Mouse (Mus musculus) c-Kit-positive CD71-negative TER-119-negative erythroid progenitor cells, embryonic 14.5 days (primary cell): ENCODE results near the gene Acaa1b.
A peak's percentile ranks its signal among the peaks of the same experiment; 100 is the strongest.

ENCODE experiments used
- DNase-seq: peaks from one replicate; pipeline ENCODE4 v3.0.0-alpha.2; 2013; ENCODE audit warnings: low read depth

The Acaa1b gene

DNA sequence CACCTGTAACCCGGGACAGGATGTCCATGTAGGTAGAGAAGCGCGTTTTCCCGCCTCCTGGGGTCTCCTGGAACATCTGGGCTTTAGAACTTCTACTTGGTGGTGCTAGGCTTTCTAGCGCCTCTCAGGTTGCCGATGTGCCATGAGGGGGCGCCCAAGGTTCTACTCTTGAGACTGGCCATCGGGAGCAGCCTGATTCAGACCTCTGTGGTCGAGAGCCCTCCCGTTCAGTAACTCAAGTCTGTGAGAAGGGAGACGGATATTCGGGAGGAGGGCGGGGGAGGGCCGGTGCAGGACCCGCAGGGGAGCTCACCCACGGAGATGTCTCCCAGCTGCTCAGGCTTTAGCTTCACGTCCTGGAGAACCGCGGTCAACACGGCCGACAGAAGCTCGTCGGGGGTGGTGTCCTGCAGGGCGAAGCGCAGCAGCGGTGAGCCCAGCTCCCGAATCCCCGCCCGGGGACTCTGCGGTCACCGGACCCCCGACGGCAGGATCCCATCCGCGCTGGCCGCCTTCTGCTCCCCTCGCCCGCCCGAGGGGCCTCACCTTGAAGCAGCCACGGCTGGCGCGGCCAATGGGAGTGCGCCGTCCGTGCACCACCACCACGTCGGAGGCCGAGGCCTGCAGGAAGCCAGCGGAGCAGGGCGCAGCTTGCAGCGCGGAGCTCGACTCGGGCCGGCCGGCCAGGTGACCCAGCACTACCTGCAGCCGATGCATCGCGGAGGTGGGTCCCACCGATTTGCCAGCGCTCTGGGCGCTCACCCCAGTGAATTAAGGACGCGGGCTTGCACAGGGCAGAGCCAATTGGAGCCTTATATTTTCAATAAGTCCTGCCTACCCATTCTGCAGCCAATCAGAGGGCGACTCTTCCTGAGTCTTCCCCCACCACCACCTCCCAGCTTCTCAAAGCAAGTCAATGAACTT is at the start of gene Acaa1b:
TSS of gene Acaa1b (minus strand) at position 816 of the 924 bp plus-strand sequence.
- peak; percentile 64 for DNase-seq

DNA sequence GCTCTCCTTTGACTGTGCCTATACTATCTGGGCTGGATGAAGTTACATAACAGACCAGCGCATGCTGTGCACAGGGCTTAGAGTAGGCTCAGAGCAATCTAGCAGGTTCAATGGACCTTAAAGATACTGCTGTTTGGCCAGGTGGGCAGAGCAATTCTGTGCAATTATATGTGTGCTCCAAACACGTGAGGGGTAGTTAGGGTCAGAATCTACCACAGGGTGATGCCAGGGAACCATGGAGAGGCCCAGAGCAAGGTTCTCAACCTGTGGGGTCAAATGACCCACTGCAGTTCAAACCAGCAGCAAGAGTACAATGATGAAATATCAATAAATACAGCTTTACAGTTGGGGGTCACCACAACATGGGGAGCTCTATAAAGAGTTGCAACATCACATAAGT is 49.8 kb upstream of the Acaa1b start:
- no peak for DNase-seq

DNA sequence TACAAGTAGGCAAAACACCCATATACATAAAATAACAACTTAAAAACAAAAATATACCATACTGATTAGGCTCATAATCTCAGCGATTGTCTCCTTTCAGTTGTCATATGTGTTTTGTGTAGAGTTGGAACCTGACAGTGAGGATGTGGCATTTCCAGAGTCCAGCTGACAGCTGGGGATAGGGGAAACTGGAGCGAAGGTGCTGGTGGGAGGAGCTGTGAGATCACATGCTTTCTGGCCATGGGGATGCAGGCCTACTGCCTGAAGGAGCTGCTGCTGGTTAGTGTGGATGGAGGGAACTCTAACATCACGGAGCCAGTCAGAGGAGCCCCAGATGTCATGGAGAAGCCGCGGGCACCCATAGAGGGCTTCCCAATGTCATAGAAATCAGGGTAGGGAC is 48.9 kb upstream of the Acaa1b start:
- no peak for DNase-seq

DNA sequence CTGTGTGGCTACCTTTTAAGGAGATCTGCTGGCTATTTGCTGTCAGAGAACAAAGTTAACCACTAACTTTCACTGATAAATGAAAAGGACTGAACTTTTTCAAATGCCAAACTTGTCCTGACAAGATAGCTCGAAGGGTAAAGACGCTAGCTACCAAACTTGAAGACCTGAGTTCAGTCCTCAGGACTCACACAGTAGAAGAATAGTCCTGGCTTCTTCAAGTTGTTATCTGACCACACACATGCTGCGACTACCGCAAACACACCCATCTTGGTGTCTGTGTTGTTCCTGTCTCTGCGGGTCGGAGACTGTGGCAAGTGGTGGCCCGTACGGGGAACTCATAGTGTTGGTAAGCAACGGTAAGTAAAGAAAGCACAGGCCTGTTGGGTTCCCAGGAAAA is 46.7 kb upstream of the Acaa1b start:
- no peak for DNase-seq

DNA sequence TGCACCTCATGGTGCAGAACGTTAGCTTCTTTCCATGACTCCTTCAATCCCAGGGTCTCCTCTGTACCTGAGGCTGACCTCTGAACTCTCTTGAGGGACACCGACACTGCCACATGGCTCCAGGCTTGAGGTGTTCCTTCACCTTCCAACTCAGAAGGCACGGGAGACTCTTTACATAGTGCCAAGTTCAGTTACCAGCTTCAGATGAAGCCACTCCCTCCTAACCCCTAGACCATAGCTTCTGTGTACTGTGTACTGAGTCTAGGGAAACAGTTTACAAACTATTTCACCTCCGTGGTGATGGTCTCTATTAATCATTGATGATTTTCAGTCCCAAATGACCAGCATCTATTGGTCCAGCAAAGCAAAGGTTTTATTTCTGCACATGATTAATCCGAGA is 44.8 kb upstream of the Acaa1b start:
- DNase-seq: no peak

DNA sequence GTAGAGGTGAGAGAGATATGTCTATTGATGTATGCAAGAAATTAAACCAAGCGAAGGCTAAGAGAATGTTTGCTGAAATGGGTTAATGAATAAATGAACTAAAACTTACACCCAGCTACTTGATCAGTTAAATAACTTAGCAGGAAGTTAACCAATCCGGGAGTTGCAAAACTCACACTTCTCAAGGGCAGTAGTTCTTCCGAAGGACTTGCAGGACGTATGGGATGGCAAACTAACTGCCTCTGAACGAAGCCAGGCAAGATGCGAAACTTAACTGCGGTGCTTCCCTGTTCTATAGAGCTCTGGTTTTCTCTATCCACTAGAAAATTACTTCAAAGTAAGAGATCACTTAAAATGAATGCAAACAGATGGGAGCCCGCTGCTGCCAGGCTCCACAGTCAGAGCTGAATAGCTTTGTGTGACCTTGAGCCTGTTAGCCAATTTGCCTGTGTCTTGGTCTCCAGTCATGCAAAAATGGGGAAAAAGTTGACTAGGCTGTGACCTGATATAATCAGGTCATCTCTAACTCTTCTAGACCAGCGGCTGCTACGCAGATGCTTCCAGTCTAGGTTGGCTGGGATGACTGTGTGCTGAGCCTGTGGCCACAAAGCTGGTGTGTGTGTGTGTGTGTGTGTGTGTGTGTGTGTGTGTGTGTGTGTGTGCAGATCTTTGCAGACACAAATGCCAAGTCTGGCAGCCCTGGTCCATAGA is 42.4 kb upstream of the Acaa1b start:
- DNase-seq: no peak

DNA sequence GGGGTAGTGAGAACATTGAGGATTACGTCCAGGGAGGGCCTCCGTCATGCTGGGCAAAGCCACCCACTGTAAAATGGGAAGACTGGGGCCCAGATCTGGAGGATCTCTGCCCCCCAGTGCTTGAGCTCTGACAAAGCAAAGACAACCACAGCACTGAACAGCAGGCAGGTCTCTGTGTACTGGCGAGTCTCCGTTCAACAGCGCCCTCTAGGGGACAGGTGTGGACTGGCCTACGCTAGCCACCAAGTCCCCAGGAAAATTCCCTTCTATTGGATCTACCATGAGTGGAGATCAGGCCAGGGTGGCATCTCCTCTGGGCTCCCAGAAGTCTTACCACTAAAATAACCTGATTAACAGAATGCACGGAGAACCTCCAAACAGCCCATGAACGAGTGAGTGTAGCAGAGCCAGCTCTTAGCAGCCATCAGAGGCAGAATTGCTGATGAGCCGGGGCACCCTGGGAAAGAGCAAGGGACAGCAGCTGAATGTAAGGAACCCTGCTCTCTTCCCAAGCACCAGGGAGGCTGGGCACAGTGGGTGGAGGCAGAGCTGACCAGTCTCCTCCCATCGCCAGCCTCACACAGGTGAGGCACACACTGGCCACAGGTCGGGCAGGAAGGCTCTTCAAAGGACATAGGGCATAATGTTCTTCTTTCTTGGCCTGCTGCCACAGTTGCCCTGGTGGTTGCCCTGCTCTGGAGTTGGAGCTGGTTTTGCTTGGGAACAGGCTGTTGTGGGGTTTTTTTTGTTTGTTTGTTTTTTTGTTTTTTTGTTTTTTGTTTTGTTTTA is 35.5 kb upstream of the Acaa1b start:
- no peak for DNase-seq

DNA sequence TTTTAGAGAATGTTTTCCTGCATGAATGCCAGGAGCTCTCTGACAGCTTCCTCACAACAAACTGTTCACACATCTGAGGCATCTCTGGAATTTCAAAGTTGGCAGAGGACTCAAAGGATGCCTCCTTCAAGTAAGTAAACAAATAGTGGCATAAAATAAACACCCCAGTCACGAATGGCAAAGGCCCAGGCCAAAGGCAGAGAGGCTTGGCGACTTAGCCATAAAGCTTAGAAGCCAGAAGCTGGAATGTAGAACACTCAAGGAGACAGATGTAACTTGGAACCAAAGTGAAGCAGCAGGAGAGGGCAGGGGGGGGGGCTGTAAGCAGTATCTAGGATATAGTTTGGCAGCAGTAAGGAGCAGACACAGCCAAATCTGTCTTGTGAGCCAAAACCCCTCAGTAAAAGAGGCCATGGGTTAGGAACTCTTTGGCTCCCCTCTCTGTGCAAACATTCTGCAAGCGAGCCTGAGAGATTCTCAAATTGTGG is 24.4 kb upstream of the Acaa1b start:
- DNase-seq: no peak

DNA sequence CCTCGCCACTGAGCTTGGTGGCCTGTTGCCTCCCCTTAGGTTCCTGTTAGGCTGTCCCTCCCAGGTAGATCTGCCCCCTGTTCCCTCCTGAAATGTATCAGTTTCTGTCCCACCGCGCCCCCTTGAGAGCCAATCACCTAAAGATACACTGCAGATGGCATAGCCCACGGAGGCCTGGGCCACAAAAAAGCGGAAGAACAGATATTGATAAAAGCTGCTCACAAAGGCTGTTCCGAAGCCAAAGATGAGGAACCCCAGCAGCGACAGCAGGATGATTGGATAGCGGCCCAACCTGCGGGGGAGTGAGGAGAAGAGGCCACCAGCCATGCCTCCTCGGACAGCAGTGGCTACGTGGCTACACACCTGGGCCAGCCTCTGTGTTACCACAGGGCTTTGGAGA is 22.4 kb upstream of the Acaa1b start:
- DNase-seq: no peak

DNA sequence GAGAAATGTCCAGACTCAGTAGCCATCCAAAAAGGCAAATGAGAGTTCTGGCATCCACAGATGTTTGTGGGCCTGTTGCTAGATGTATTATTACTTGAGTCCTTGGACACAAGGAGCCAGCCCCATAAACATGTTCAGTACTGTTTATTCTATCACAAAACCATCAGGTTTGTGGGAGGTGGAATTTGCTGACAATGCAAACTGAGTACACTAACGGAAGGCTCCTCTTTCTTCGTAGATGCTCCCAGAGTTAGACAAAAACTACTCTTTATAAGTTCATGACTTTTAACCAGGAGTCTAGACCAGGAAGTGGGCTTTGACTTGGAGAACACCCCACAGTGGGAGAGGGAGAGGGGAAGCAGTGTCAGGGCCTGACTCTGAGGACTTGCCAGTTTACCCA is 10.7 kb upstream of the Acaa1b start:
- no peak for DNase-seq

DNA sequence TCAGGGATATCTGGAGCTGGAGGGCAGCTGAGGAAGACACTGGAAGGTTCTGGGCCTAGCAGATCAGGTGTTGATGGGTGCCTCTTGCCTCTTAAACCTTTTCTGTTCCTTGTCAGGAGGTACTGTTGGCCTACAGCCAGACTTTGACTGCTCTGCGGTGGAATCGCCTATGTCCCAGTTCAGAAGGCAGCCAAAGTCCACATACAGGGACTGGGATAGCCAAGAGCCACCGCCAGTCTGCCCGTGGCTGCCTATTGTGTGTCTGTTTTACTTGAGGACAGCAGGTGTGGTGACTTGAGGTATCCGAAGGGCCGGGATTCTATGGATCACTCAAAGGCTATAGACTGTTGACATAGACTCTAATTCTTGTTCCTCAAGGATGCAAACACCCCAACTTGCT is 8.7 kb upstream of the Acaa1b start:
- no peak for DNase-seq

DNA sequence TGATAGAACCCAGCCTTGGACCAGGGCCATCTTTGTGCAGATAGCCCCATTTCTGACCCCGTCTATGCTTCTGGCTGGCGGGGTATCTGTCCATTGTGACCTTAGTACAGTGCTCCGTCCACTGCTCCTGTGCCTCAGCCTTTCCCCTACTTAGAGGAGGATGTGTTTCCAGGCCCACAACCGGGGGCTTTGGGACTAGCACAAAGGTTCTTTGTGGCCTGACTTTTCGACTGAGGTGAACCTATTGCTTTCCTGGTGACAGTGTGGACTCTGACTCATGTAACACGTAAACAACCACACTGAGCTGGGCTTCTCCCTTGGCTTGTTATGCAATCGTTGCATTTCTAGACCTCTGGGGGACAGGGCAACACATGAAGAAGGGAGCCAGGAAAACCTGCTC is 7.8 kb upstream of the Acaa1b start:
- DNase-seq: no peak

DNA sequence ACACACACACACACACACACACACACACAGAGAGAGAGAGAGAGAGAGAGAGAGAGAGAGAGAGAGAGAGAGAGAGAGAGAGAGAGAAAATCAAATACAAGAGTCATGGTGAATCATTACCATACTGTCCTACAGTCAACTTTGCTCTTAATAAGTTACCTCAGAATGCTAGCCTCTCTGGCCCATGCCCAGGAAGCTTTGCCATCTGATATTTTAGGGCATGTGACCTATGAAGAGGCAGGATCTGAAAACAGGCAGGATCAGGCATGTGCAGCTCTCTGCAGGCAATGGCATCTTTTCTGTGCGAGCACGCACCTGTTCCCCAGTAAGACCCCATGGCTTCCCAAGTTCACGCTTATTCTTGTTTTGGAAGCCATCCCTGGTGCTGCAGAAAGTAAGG is 3.8 kb upstream of the Acaa1b start:
- DNase-seq: no peak

DNA sequence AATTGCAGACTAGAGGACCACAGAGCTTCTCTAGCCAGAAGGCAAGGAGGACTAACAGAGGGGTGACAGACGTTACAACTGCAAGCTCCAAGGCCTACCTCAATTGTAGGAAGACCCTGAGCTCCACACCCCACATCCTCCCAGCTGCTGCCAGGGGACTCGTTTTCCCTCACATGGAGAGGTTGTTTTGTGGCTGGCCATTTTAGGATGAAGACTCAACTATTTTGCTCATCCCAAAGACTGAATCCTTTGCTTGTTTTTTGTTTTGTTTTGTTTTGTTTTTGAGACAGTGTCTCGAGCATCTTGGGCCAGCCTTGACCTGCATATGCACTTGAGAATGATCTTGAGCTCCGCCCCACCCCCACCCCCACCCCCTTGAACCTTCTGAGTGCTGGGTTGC is 2.0 kb upstream of the Acaa1b start, which contains the start of gene Gm47289:
TSS of gene Gm47289 (plus strand) at position 301 of the 400 bp plus-strand sequence.
- DNase-seq: no peak

DNA sequence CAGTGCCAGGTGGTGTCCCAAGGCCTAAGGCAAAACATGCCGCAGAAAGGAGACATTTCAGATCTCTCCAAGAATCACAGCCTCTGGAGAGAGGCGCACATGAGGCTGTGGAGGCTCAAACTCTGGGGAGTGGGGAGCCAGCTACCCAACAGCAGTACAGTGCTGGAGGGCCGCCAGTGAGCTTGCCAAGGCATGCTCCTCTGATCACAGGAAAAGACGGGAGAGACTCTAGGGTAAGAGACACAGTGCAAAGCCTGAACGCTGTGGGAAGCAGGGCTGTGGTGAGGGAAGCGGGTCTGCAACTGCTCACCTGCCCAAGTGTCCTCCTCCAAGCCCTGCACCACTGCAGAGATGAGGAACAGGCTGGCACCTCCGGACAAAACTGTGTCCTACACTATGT is 1.1 kb downstream of the Acaa1b start:
- no peak for DNase-seq

DNA sequence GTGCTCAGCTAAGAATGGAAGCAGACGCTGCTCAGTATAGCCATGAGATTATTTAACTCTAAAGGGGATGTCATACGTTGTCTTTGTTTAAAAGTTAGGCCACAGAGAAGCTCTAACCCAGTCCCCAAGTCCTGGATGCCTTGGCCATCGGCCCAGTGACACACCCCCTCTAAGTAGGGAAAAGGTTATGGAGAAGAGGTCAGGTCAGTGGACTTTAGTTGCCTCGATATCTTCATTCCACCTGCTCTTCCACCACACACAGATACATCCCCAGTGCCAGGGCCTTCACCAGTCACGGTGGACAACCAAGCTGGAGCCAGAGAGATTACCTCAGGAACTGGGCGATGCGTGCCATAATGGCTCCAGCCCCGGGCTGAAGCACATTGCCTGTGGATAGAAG is 1.5 kb downstream of the Acaa1b start:
- DNase-seq: no peak

DNA sequence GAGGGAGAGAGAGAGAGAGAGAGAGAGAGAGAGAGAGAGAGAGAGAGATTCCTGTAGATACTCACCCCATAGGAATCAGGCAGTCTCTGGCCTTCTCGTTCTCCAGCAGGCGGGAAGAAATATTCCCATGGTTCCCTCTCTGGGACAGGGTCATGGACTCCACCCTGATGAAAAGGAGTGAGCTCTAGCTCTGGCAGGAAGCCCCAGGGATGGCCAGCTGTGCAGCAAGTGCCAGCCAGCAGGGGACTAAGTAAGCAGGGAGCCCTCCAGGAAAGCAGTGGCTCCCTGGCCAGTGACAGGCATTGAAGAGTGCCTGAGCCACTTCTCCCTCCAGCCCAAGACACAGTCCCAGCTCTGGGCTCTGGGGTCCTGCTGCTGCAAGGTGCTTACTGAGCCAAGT is 5.1 kb downstream of the Acaa1b start:
- DNase-seq: no peak

DNA sequence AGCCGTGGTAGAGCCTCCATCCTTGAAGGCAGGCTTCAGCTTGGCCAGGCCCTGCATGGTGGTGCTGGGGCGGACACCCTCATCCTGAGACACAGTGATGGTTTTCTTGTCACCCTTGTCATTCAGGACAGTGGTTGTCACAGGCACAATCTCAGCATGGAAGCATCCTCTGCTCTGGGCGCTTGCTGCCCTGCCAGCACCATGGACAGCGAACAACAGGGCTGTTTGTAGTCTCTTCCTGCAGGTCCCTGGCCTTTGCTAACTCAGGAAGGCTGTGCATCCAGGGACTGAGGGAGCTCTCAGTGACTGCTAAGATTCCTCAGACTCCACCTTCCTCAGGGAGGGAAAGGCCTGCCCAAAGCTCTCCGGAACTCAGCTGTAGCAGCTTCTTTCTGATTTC is 7.3 kb downstream of the Acaa1b start:
- peak; percentile 36 for DNase-seq

DNA sequence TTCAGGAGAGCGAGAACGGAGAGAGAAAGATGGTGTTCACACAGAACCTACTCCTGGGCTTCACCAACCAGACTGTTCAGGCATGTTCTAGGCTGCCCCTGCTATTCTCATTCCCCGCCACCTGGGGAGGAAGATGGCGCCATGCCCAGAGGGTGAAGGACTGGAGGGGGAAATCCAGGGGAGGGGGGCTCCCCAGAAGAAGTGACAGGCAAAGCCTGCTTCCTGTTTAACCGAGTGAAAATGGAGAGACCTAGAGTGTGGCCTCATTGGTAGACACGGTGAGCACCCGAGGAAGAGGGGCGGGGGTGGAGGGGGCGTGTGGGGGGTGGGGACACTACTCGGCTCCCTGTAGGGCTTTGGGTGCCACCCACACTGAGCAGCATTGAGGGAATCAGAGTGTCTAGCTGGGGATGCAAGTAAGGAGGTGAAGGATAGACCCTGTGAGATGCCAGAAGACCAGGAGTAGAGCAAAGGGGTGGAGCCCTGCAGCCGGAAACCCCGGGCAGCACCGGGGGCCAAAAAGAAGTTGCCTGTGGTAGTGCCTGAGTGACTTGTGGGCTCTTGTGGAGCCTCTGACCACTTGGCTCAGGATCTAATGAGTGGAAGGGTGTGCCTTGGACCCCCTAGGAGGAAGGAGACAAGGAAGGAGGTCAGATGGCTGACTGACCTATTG is 10.7 kb downstream of the Acaa1b start:
- no peak for DNase-seq

DNA sequence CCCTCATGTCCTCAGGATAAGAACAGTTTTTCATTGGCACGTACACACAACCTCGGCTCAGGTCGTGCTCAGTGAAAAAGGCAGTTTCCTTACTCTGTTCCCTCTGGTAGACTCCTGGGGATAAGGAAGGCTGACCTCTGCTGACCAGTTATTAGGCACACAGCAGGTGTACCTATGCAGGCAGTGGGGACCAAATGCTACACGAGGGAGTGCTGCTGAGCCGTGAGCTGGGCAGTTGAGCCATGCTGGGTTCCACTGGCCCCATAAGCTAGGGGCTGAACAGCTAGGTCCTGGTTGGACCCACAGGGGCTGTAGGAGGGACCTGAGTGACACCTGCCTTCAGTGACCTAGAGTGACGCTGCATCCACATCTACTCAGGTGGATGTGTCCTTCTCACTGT is 11.3 kb downstream of the Acaa1b start:
- DNase-seq: no peak

DNA sequence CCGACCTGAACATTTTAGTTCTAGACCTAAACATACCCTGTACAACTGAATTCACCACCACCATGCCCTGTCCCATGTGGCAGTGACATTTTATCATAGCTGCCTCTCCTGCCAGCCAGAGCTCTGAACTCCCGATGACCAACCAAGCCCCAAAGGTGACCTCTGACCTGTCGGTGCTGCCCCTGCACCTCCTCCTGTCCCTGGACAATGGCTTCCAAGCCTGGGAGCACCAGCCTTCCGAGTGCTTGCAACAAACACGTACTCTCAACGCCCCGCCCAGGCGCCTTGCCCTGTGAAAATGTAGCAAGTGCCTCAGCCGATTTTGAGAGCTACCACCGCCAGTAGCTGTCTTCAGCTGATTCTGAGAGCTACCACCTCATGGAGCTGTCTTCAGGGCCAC is 11.8 kb downstream of the Acaa1b start:
- DNase-seq: no peak

DNA sequence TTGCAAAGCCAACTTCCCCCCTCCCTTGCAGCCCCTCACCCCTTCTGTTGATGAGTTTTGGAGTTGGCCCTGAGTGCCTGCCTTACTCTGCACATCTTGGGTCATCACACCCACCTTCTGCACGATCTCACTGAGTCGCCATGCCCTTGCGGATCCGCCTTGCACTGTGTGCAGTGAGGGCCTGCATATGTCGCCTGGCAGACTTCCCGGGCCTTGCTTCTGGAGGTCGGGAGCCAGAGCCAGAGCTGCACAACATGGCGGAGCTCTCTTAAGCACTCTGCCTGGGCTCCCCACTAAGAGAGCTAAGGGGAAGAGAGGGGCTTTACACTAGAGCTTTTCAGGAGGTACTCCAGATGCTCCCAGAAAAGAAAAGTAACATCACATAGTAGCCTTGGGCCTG is 12.2 kb downstream of the Acaa1b start:
- DNase-seq: no peak
